Mouse (Mus musculus) lung, postnatal 36 days (tissue): ENCODE data around the gene Traf3ip1.
"Not testable (repeated sequence)": the region's sequence is repeated elsewhere in the genome, so short reads cannot be mapped to it uniquely, and the experiment has no call there.

Experiments used
- DNase-seq: peaks from one replicate; pipeline ENCODE4 v3.0.0; 2022; ENCODE audit warnings: mixed read lengths

Gene Traf3ip1

GRCm38 (mm10) chr1:91466186-91466585 is 28.3 kb upstream of the Traf3ip1 start:
- DNase-seq, result no peak

- no peak for DNase-seq
These were observed 24.5 kb upstream of the Traf3ip1 start for GRCm38 (mm10) chr1:91469888-91470419.

- not testable (repeated sequence) for DNase-seq
These were observed 16.3 kb upstream of the Traf3ip1 start for GRCm38 (mm10) chr1:91478145-91478544.

GRCm38 (mm10) chr1:91478958-91479357 is 15.5 kb upstream of the Traf3ip1 start:
- DNase-seq, result no peak

GRCm38 (mm10) chr1:91482616-91483211 is 11.7 kb upstream of the Traf3ip1 start:
- no peak for DNase-seq

GRCm38 (mm10) chr1:91483304-91484010 is 11.0 kb upstream of the Traf3ip1 start:
- DNase-seq, result peak; percentile 95

GRCm38 (mm10) chr1:91484011-91484346 is 10.5 kb upstream of the Traf3ip1 start:
- DNase-seq, result no peak

- DNase-seq, result no peak
These were observed 9.0 kb upstream of the Traf3ip1 start for GRCm38 (mm10) chr1:91485422-91485821.

- DNase-seq, result no peak
These were observed 8.3 kb upstream of the Traf3ip1 start for GRCm38 (mm10) chr1:91486165-91486564.

- peak; percentile 30 for DNase-seq
These were observed 4.1 kb upstream of the Traf3ip1 start for GRCm38 (mm10) chr1:91490322-91490721.

GRCm38 (mm10) chr1:91492740-91493139 is 1.7 kb upstream of the Traf3ip1 start:
- DNase-seq, result no peak

- no peak for DNase-seq
These were observed 509 bp upstream of the Traf3ip1 start for GRCm38 (mm10) chr1:91493938-91494337.

- no peak for DNase-seq
These were observed 874 bp downstream of the Traf3ip1 start for GRCm38 (mm10) chr1:91495321-91495720.

- DNase-seq, result no peak
These were observed 4.1 kb downstream of the Traf3ip1 start for GRCm38 (mm10) chr1:91498579-91498978.

GRCm38 (mm10) chr1:91504615-91505014 is 10.2 kb downstream of the Traf3ip1 start:
- DNase-seq, result no peak

- no peak for DNase-seq
These were observed 20.5 kb downstream of the Traf3ip1 start for GRCm38 (mm10) chr1:91514916-91515315.

GRCm38 (mm10) chr1:91515642-91516041 is 21.2 kb downstream of the Traf3ip1 start:
- DNase-seq, result no peak

GRCm38 (mm10) chr1:91523759-91524158 is 29.3 kb downstream of the Traf3ip1 start:
- DNase-seq, result peak; percentile 75

GRCm38 (mm10) chr1:91525838-91526237 is 31.4 kb downstream of the Traf3ip1 start:
- DNase-seq, result no peak

- DNase-seq, result no peak
These were observed 35.7 kb downstream of the Traf3ip1 start for GRCm38 (mm10) chr1:91530166-91530565.

- DNase-seq, result no peak
These were observed 37.8 kb downstream of the Traf3ip1 start for GRCm38 (mm10) chr1:91532243-91532642.

- peak; percentile 21 for DNase-seq
These were observed 38.4 kb downstream of the Traf3ip1 start for GRCm38 (mm10) chr1:91532892-91533291.

GRCm38 (mm10) chr1:91533483-91533882 is 39.0 kb downstream of the Traf3ip1 start:
- no peak for DNase-seq

- no peak for DNase-seq
These were observed 39.7 kb downstream of the Traf3ip1 start for GRCm38 (mm10) chr1:91533961-91534723.
